Mouse (Mus musculus) myocyte (in vitro differentiated cells): ENCODE data around the gene Rnf126.

ENCODE experiments used
- E2F4 ChIP-seq: IDR thresholded peaks from one replicate; pipeline ENCODE4 v1.6.1; 2011; ENCODE audit warnings: mild to moderate bottlenecking, control low read depth, moderate library complexity; ENCODE audit not compliant: insufficient read depth
- MYOG ChIP-seq, 3 experiments: IDR thresholded peaks; one replicate each; pipeline ENCODE4 v1.6.1; 2011; ENCODE audit warnings: control low read depth in 2 of 3, low read depth in 2 of 3, mild to moderate bottlenecking in 2 of 3; ENCODE audit not compliant: insufficient read length in 2 of 3, control insufficient read depth in 1 of 3, insufficient read depth in 1 of 3
- POLR2A ChIP-seq: IDR thresholded peaks from one replicate; pipeline ENCODE4 v1.6.1; 2011; ENCODE audit warnings: low read depth, mild to moderate bottlenecking, control low read depth, moderate library complexity; ENCODE audit not compliant: insufficient read length
- TCF12 ChIP-seq: IDR thresholded peaks from one replicate; pipeline ENCODE4 v1.6.1; 2011; ENCODE audit warnings: mild to moderate bottlenecking, control low read depth; ENCODE audit not compliant: poor library complexity, insufficient read depth, severe bottlenecking
- USF1 ChIP-seq: IDR thresholded peaks from one replicate; pipeline ENCODE4 v1.6.1; 2011; ENCODE audit warnings: low read depth, mild to moderate bottlenecking, control low read depth, moderate library complexity

- no peak for TF ChIP-seq POLR2A
- no peak for TF ChIP-seq TCF12
- no peak for TF ChIP-seq MYOG (IDR thresholded peaks at IDR 0.05; ENCODE audit: control insufficient read depth in 1 of 3, insufficient read depth in 1 of 3, insufficient read length in 2 of 3, low read depth in 2 of 3)
- no peak for TF ChIP-seq USF1
- no peak for TF ChIP-seq E2F4
These were observed 2.5 kb downstream of the Rnf126 start for GRCm38 (mm10) chr10:79764234-79764633.
